Mouse (Mus musculus): Measurements from ENCODE around the gene BC049352. TPM values are rescaled to one million over a fixed set of nuclear protein-coding genes. Genes with fewer than 3 reads are reported as not detected.

BC049352 gene
- 0.14 and 0.15 TPM in 2 replicates for polyA plus RNA-seq (2015; fragmentation: Nextera tagmentation; extraction: Ambion mirVana)

GRCm38 (mm10) chr9:45181770-45182169 is at the start of gene BC049352:
TSS of gene BC049352 (plus strand) at chr9:45182007.
- Histone ChIP-seq H3K9ac (replicated peaks) (no peak within 1 kb of the TSS), H3K9me3 (ENCODE audit: low read length) (no peaks in the 10 kb centered on the region), H3K4me1 (ENCODE audit: insufficient read depth) (peaks cover 8% of the 10 kb centered on the region; the same call in 1 of the 2 replicates), H3K27ac (ENCODE audit: low read depth) (no peak within 1 kb of the TSS), H3K36me3 (replicated peaks; ENCODE audit: insufficient read depth, low read length) (no peaks in the 10 kb centered on the region), H3K4me2 (ENCODE audit: low read depth, low read length) (no peak within 1 kb of the TSS), H3K4me3 (ENCODE audit: low read depth, low read length) (no peak within 1 kb of the TSS), H3K27me3 (ENCODE audit: insufficient read depth, low read length) (no peaks in the 10 kb centered on the region)
- WGBS (ENCODE audit: insufficient replicate concordance) = 8% methylated on average over 2 of the region's 2 CpGs
- DNase-seq = peak; percentile 28
- no peak for TF ChIP-seq CTCF (IDR thresholded peaks at IDR 0.05; ENCODE audit: low read depth)
- no peak for TF ChIP-seq EP300 (IDR thresholded peaks at IDR 0.05; ENCODE audit: low read depth)
- no peak for ATAC-seq

- 20% methylated on average over 5 of the region's 5 CpGs for WGBS (ENCODE audit: insufficient replicate concordance)
- no peak overlapping the region for H3K4me3 ChIP-seq (ENCODE audit: low read depth, low read length)
- H3K27me3 ChIP-seq (ENCODE audit: insufficient read depth, low read length) = peaks cover 13% of the 10 kb centered on the region
- ATAC-seq (no peak), DNase-seq (peak; percentile 75)
- H3K27ac ChIP-seq (ENCODE audit: low read depth) = no peak overlapping the region
- no peaks in the 10 kb centered on the region for H3K36me3 ChIP-seq (replicated peaks; ENCODE audit: insufficient read depth, low read length)
- H3K4me1 ChIP-seq (ENCODE audit: insufficient read depth) = peaks cover 10% of the 10 kb centered on the region; the same call in 1 of the 2 replicates
- H3K4me2 ChIP-seq (ENCODE audit: low read depth, low read length) = no peak overlapping the region
- TF ChIP-seq CTCF (IDR thresholded peaks at IDR 0.05; ENCODE audit: low read depth) = peak; percentile 79
- no peak for TF ChIP-seq EP300 (IDR thresholded peaks at IDR 0.05; ENCODE audit: low read depth)
- no peaks in the 10 kb centered on the region for H3K9me3 ChIP-seq (ENCODE audit: low read length)
- no peak overlapping the region for H3K9ac ChIP-seq (replicated peaks)
Observed at GRCm38 (mm10) chr9:45133484-45134310, 48.1 kb upstream of the BC049352 start.

- peak; percentile 76 for ATAC-seq
- Histone ChIP-seq H3K4me2 (ENCODE audit: low read depth, low read length) (no peak overlapping the region), H3K4me3 (ENCODE audit: low read depth, low read length) (no peak overlapping the region), H3K36me3 (replicated peaks; ENCODE audit: insufficient read depth, low read length) (no peaks in the 10 kb centered on the region), H3K27ac (ENCODE audit: low read depth) (peak overlapping the region; percentile 44), H3K9ac (replicated peaks) (no peak overlapping the region), H3K27me3 (ENCODE audit: insufficient read depth, low read length) (peaks cover 27% of the 10 kb centered on the region), H3K9me3 (ENCODE audit: low read length) (no peaks in the 10 kb centered on the region), H3K4me1 (ENCODE audit: insufficient read depth) (peaks cover 10% of the 10 kb centered on the region; the same call in 1 of the 2 replicates)
- WGBS (ENCODE audit: insufficient replicate concordance) = 15% methylated on average over 7 of the region's 7 CpGs
- DNase-seq = peak; percentile 50
- TF ChIP-seq EP300 (IDR thresholded peaks at IDR 0.05; ENCODE audit: low read depth) (no peak), CTCF (IDR thresholded peaks at IDR 0.05; ENCODE audit: low read depth) (no peak)
Observed at GRCm38 (mm10) chr9:45136442-45137169, 45.2 kb upstream of the BC049352 start.

- WGBS (ENCODE audit: insufficient replicate concordance) = under 1% methylated on average over 65 of the region's 76 CpGs
- no peak within 1 kb of the TSS for H3K27ac ChIP-seq (ENCODE audit: low read depth)
- TF ChIP-seq CTCF (IDR thresholded peaks at IDR 0.05; ENCODE audit: low read depth) = no peak
- no peak for TF ChIP-seq EP300 (IDR thresholded peaks at IDR 0.05; ENCODE audit: low read depth)
- peaks cover 33% of the 10 kb centered on the region for H3K27me3 ChIP-seq (ENCODE audit: insufficient read depth, low read length)
- H3K9me3 ChIP-seq (ENCODE audit: low read length) = no peaks in the 10 kb centered on the region
- H3K4me2 ChIP-seq (ENCODE audit: low read depth, low read length) = peak within 1 kb of the TSS; percentile 80
- no peaks in the 10 kb centered on the region for H3K36me3 ChIP-seq (replicated peaks; ENCODE audit: insufficient read depth, low read length)
- H3K9ac ChIP-seq (replicated peaks) = no peak within 1 kb of the TSS; the same call in 1 of the 2 replicates
- peak within 1 kb of the TSS; percentile 54 for H3K4me3 ChIP-seq (ENCODE audit: low read depth, low read length)
- peak; percentile 29 for ATAC-seq
- peak; percentile 47 for DNase-seq
- H3K4me1 ChIP-seq (ENCODE audit: insufficient read depth) = peaks cover 10% of the 10 kb centered on the region; the same call in 1 of the 2 replicates
Observed at GRCm38 (mm10) chr9:45138191-45139032, 43.4 kb upstream of the BC049352 start, which contains the start of gene Scn4b. TSS of gene Scn4b (plus strand) at chr9:45138395.

GRCm38 (mm10) chr9:45139082-45139481 is 42.7 kb upstream of the BC049352 start:
- DNase-seq (no peak), ATAC-seq (no peak)
- TF ChIP-seq CTCF (IDR thresholded peaks at IDR 0.05; ENCODE audit: low read depth) (no peak), EP300 (IDR thresholded peaks at IDR 0.05; ENCODE audit: low read depth) (no peak)
- no peak overlapping the region for H3K27ac ChIP-seq (ENCODE audit: low read depth)
- peak overlapping the region; percentile 80 for H3K4me2 ChIP-seq (ENCODE audit: low read depth, low read length)
- 14% methylated on average over 7 of the region's 7 CpGs for WGBS (ENCODE audit: insufficient replicate concordance)
- H3K9me3 ChIP-seq (ENCODE audit: low read length) = no peaks in the 10 kb centered on the region
- no peak overlapping the region for H3K9ac ChIP-seq (replicated peaks)
- peak overlapping the region; percentile 54 for H3K4me3 ChIP-seq (ENCODE audit: low read depth, low read length)
- peaks cover 10% of the 10 kb centered on the region; the same call in 1 of the 2 replicates for H3K4me1 ChIP-seq (ENCODE audit: insufficient read depth)
- peaks cover 36% of the 10 kb centered on the region for H3K27me3 ChIP-seq (ENCODE audit: insufficient read depth, low read length)
- no peaks in the 10 kb centered on the region for H3K36me3 ChIP-seq (replicated peaks; ENCODE audit: insufficient read depth, low read length)

Measured in liver, postnatal 0 days (tissue).